Mouse (Mus musculus): ENCODE data around the gene Tppp2. TPM values are rescaled to one million over a fixed set of nuclear protein-coding genes. Genes with fewer than 3 reads are reported as not detected.

Tppp2 gene
- polyA plus RNA-seq, 1 experiment from 2014 or later, result not detected

DNA sequence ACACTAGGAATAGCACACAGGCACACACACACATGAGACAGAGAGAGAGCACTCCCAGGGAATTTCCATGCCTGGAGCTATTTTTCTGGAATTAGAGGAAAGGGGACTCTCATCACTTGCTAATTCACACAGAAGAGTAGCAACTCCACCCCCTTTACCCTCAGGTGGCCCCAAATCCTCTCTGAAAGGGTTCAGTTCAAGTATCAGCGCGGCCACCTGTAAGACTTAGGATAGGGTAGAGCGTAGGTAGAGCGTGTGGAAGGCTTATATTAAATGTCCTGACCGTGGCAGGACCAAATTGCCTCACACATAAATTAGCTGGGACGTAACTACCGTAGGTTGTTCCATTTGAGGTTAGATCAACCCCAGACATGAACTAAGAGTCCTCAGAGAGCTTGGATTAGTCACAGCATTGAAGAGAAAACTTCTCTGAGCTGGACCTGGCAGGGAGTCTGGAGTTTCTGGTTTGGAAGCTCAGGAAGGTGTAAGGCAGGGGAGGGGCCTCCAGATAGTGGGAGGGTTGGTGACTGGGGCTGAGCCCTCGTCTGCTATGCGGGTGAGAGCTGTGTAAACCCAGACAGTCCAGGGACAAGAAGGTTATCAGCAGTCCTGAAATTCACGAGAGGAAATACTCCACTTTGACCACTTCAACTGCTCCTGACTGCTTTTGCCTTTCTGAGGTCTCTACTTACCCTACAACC, 25.0 kb upstream of the Tppp2 start:
- no peak for ATAC-seq (ENCODE audit: extremely low read depth, insufficient number of reproducible peaks, low FRiP score, low TSS enrichment)
- Histone ChIP-seq H3K27ac (replicated peaks) (no peak overlapping the region), H3K9ac (0 out of 2 replicates have a peak overlapping the region, but pooled peaks have one; percentile 28), H3K4me2 (no peak overlapping the region), H3K27me3 (replicated peaks) (no peaks in the 10 kb centered on the region), H3K4me3 (no peak overlapping the region), H3K9me3 (no peaks in the 10 kb centered on the region), H3K4me1 (peaks cover 16% of the 10 kb centered on the region), H3K36me3 (peaks cover 46% of the 10 kb centered on the region)
- 24% methylated on average over 10 of the region's 10 CpGs for WGBS

DNA sequence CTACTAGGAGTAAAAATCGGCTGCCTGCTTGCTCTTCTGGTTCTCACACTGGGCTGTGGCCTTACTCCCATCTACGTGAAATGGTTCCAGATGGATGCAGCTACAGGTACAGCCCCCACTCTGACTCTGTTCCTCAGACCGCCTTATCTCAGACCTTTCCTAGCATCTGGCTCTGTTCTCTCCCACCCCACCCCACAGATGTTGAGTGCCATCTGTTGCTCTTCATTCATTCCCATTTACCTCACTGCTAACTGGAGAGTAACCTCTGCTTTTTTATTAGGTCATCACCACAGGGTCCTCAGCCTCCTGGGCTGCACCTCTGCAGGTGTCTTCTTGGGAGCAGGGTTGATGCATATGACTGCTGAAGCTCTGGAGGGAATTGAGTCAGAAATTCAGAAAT, 24.4 kb upstream of the Tppp2 start:
- WGBS, result 41% methylated on average over 3 of the region's 3 CpGs

DNA sequence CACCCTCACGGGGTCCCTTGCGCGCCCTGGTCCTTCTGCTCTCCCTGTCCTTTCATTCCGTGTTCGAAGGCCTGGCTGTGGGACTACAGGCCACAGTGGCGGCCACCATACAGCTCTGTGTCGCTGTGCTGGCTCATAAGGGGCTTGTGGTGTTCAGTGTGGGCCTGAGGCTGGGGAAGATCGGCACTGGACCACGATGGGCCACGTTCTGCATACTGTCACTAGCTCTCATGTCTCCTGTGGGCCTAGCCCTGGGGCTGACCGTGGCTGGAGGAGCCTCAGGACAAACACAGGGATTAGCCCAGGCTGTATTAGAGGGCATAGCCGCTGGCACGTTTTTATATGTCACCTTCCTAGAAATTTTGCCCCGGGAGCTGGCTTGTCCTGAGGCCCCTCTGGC, 23.2 kb upstream of the Tppp2 start:
- H3K4me1 ChIP-seq, result peaks cover 16% of the 10 kb centered on the region
- H3K9me3 ChIP-seq, result no peaks in the 10 kb centered on the region
- H3K4me3 ChIP-seq, result no peak overlapping the region
- H3K27ac ChIP-seq (replicated peaks), result no peak overlapping the region
- WGBS, result 68% methylated on average over 14 of the region's 14 CpGs
- no peak overlapping the region for H3K4me2 ChIP-seq
- H3K36me3 ChIP-seq, result peaks cover 28% of the 10 kb centered on the region
- no peaks in the 10 kb centered on the region for H3K27me3 ChIP-seq (replicated peaks)
- H3K9ac ChIP-seq, result no peak overlapping the region
- ATAC-seq (ENCODE audit: extremely low read depth, insufficient number of reproducible peaks, low FRiP score, low TSS enrichment), result no peak

More for the DNA sequence above, 24.4 kb upstream of the Tppp2 start:
- H3K27ac ChIP-seq (replicated peaks), result no peak overlapping the region
- ATAC-seq (ENCODE audit: extremely low read depth, insufficient number of reproducible peaks, low FRiP score, low TSS enrichment), result no peak
- H3K36me3 ChIP-seq, result peaks cover 41% of the 10 kb centered on the region
- no peak overlapping the region; the same call in 1 of the 2 replicates for H3K9ac ChIP-seq
- H3K9me3 ChIP-seq, result no peaks in the 10 kb centered on the region
- peaks cover 16% of the 10 kb centered on the region for H3K4me1 ChIP-seq
- H3K4me2 ChIP-seq, result no peak overlapping the region
- no peak overlapping the region for H3K4me3 ChIP-seq
- H3K27me3 ChIP-seq (replicated peaks), result no peaks in the 10 kb centered on the region

DNA sequence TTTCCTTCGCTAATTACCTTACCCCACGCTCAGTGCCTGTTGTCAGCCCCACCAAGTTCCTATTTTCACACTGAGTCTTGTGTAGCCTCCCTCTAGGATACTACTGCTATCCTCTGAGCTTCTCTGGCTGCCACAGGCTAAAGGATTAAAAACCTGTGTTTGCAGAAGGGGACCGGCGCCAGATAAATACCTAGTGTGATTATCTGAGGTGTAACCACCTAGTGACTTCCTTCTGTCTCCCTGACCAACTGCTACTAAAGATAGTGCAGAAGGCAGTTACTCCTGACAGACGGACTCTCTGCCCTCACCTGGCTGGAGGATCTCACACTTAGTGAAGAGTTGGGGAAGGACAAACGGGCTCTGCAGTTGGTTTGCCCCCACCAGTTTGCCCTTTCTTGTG, 22.2 kb upstream of the Tppp2 start:
- WGBS, result 65% methylated on average over 6 of the region's 6 CpGs
- Histone ChIP-seq H3K4me1 (peaks cover 16% of the 10 kb centered on the region), H3K9ac (no peak overlapping the region), H3K27me3 (replicated peaks) (no peaks in the 10 kb centered on the region), H3K4me2 (no peak overlapping the region), H3K4me3 (no peak overlapping the region), H3K36me3 (peaks cover 19% of the 10 kb centered on the region), H3K9me3 (no peaks in the 10 kb centered on the region), H3K27ac (replicated peaks) (no peak overlapping the region)
- ATAC-seq (ENCODE audit: extremely low read depth, insufficient number of reproducible peaks, low FRiP score, low TSS enrichment), result no peak

DNA sequence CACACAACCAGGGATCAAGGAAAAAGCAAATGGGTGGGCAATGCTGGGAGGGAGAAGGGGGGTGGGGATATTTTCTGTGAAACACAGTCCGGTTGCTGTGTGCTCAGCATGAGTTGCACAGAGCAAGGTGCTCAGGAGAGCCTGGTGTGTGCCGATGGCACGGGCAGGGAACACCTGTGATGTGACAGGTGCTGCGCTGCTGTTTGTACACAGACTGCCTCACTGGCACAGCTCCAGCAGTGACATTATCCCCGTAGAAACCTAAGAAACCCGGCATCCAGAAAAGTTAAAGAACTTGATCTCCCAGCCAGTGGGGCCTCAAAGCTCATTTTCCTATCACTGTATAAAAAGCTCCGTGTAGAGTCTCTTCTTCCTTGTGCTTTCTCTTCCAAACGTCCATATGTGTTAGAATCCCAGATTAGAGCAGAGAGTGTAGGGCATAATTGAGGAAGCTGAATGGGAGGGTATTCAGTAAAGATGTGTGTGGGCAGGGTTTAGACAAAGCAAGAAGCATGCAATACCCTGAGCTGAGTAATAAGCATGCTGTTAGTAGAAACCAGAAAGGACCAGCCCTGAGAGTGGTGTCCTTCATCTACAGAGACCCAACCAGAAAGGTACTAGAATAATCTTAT, 21.6 kb upstream of the Tppp2 start:
- no peaks in the 10 kb centered on the region for H3K9me3 ChIP-seq
- no peak overlapping the region for H3K4me2 ChIP-seq
- no peak for ATAC-seq (ENCODE audit: extremely low read depth, insufficient number of reproducible peaks, low FRiP score, low TSS enrichment)
- peaks cover 12% of the 10 kb centered on the region for H3K36me3 ChIP-seq
- 70% methylated on average over 8 of the region's 8 CpGs for WGBS
- no peaks in the 10 kb centered on the region for H3K27me3 ChIP-seq (replicated peaks)
- H3K4me3 ChIP-seq, result no peak overlapping the region
- no peak overlapping the region for H3K9ac ChIP-seq
- H3K4me1 ChIP-seq, result peaks cover 16% of the 10 kb centered on the region
- no peak overlapping the region for H3K27ac ChIP-seq (replicated peaks)

DNA sequence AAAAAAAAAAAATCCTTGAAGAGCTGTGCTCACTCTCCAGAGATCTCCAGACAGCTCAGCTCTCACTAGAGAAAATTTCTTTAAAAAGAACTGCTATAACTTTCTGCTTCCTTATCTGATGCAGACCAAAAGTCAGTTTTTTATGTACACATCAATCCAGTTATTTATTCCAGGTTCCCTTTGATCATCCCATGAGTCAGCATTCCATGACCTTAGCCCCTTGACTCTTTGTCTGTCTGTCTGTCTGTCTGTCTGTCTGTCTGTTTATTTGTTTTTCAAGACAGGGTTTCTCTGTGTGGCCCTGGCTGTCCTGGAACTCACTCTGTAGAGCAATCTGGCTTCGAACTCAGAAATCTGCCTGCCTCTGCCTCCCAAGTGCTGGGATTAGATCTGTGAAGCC, 18.9 kb upstream of the Tppp2 start:
- no peak overlapping the region for H3K9ac ChIP-seq
- peaks cover 3% of the 10 kb centered on the region; the same call in 1 of the 2 replicates for H3K36me3 ChIP-seq
- WGBS, result 87% methylated on average over 1 of the region's 1 CpGs
- H3K4me3 ChIP-seq, result no peak overlapping the region
- no peak for ATAC-seq (ENCODE audit: extremely low read depth, insufficient number of reproducible peaks, low FRiP score, low TSS enrichment)
- no peaks in the 10 kb centered on the region for H3K27me3 ChIP-seq (replicated peaks)
- H3K4me2 ChIP-seq, result no peak overlapping the region
- H3K27ac ChIP-seq (replicated peaks), result no peak overlapping the region
- H3K4me1 ChIP-seq, result peaks cover 14% of the 10 kb centered on the region
- H3K9me3 ChIP-seq, result no peaks in the 10 kb centered on the region

DNA sequence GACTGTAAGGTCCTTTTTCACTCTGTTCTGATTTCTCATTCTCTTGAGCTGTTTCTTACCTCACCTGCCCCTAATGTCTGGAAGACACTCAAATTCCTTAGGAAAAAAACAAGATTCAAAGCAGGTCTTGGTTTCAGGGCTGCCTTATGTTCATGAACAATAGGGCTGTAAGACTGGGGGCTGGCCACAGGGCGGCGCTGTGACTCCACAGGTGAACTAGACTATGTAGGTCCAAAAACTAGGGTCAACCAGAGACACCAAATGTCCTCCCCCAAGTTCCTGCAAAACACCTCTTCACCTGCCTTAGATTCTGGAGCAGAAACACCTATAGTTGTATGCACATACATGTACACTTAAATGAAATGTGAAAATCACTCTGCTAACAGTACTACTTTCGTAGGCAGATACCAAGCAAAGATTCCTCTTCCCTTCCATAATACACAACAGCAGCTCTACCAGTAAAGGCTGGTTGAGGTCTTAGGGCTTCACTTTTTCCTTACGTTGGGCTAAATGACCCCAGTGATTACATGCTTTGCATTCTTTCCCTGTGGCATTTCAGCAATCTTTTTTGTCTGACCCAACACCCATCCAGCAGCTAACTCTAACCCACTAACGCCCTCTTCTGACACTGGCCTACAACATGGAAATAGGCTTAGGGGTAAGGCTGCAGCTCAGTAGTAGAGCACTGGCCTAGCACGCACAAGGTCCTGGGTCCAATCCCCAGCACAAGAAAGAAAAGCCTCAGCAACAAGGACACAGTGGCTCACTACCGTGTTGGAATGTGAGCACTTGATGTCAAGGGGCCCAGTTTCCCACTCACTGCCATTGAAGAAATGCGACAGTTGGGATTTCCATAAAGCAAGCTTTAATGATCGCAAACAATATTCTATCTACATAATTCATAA, 15.2 kb upstream of the Tppp2 start:
- Histone ChIP-seq H3K4me1 (peaks cover 31% of the 10 kb centered on the region), H3K36me3 (peaks cover 33% of the 10 kb centered on the region), H3K4me2 (no peak overlapping the region), H3K27me3 (replicated peaks) (no peaks in the 10 kb centered on the region), H3K9ac (0 out of 2 replicates have a peak overlapping the region, but pooled peaks have one; percentile 29), H3K9me3 (no peaks in the 10 kb centered on the region), H3K27ac (replicated peaks) (peak overlapping the region; percentile 53), H3K4me3 (no peak overlapping the region)
- no peak for ATAC-seq (ENCODE audit: extremely low read depth, insufficient number of reproducible peaks, low FRiP score, low TSS enrichment)
- 44% methylated on average over 9 of the region's 9 CpGs for WGBS

DNA sequence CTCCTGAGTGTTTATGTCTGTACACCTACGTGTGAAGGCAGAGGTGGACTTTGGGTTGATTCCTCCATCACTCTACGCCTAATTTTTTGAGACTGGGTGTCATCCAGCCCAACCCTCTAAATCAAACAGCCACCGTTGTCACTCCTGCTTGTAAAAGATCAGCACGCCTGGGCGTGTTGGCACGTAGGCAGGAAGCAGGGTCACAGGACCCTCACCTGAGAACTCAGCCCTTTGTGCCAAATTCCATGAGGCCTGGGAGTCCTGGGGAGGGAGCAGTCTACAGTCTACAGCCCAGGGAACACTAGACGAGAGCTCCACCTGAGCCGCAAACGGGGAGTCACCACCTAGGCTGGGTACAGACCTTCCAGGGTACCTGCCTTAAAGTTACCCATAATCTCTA, 14.4 kb upstream of the Tppp2 start:
- Histone ChIP-seq H3K27ac (replicated peaks) (0 out of 2 replicates have a peak overlapping the region, but pooled peaks have one; percentile 15), H3K27me3 (replicated peaks) (no peaks in the 10 kb centered on the region), H3K36me3 (peaks cover 40% of the 10 kb centered on the region), H3K4me1 (peaks cover 31% of the 10 kb centered on the region), H3K9me3 (no peaks in the 10 kb centered on the region), H3K4me3 (no peak overlapping the region), H3K9ac (0 out of 2 replicates have a peak overlapping the region, but pooled peaks have one; percentile 24), H3K4me2 (no peak overlapping the region)
- no peak for ATAC-seq (ENCODE audit: extremely low read depth, insufficient number of reproducible peaks, low FRiP score, low TSS enrichment)
- WGBS, result 77% methylated on average over 9 of the region's 9 CpGs

DNA sequence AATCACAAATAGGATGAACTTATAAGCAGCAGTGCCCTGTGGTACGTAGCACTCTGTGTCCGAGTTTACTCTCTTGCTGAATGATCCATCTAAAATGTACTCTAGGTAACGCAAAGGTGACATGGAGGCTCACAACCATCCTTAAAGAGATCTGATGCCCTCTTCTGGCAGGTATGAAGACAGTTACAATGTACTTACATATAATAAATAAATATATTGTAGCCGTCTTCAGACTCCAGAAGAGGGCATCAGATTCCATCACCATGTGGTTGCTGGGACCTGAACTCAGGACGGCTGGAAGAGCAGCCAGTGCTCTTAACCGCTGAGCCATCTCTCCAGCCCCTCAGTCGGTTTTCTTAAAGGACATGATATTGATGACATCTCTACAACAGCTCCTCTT, 13.5 kb upstream of the Tppp2 start:
- H3K9ac ChIP-seq, result no peak overlapping the region
- no peaks in the 10 kb centered on the region for H3K9me3 ChIP-seq
- no peak overlapping the region for H3K27ac ChIP-seq (replicated peaks)
- no peak overlapping the region for H3K4me3 ChIP-seq
- peaks cover 31% of the 10 kb centered on the region for H3K4me1 ChIP-seq
- WGBS, result 67% methylated on average over 7 of the region's 7 CpGs
- H3K36me3 ChIP-seq, result peaks cover 49% of the 10 kb centered on the region
- H3K27me3 ChIP-seq (replicated peaks), result no peaks in the 10 kb centered on the region
- H3K4me2 ChIP-seq, result no peak overlapping the region
- no peak for ATAC-seq (ENCODE audit: extremely low read depth, insufficient number of reproducible peaks, low FRiP score, low TSS enrichment)

DNA sequence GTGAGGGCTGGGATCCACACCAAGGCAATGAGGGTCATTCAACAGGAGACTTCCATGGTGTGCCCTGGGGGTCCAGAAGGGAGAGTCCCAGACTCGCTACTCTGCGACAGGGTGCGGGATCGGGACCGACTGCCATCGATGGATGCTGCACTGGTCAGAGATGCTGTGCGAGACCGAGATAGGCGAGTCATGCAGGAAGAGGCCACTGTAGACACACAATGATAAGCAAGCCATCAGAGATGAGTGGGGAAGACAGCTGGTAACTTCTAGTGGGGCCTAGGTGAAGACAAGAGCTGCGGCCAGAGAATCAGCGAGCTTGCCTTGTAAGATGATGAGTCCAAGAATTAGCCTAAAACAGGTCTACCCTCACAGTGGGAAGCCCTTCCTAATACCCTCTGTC, 12.1 kb upstream of the Tppp2 start:
- H3K4me3 ChIP-seq, result no peak overlapping the region
- H3K9me3 ChIP-seq, result no peaks in the 10 kb centered on the region
- WGBS, result 69% methylated on average over 11 of the region's 11 CpGs
- no peak overlapping the region for H3K4me2 ChIP-seq
- no peak overlapping the region for H3K9ac ChIP-seq
- H3K4me1 ChIP-seq, result peaks cover 31% of the 10 kb centered on the region
- H3K36me3 ChIP-seq, result peaks cover 63% of the 10 kb centered on the region
- no peak overlapping the region for H3K27ac ChIP-seq (replicated peaks)
- H3K27me3 ChIP-seq (replicated peaks), result no peaks in the 10 kb centered on the region
- no peak for ATAC-seq (ENCODE audit: extremely low read depth, insufficient number of reproducible peaks, low FRiP score, low TSS enrichment)

DNA sequence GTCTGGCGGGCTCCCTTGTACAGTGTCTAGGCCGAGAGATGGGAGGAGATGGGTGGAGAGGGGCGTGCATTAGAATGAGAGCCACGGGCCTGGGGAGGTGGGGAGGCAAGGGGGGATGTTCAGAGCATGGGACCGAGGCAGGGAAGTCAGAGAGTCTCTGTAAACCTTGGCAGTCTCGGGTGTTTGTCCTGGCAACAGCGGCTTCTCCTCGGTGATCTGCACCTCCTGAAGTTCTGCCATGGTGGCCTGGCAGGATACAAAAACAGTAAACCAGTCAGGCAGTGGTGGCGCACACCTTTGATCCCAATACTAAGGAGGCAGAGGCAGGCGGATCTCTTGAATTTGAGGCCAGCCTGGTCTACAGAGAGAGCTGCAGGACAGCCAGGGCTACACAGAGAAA, 6.9 kb upstream of the Tppp2 start:
- no peak for ATAC-seq (ENCODE audit: extremely low read depth, insufficient number of reproducible peaks, low FRiP score, low TSS enrichment)
- Histone ChIP-seq H3K27ac (replicated peaks) (no peak overlapping the region), H3K9ac (no peak overlapping the region; the same call in 1 of the 2 replicates), H3K4me2 (peak overlapping the region; percentile 99), H3K9me3 (no peaks in the 10 kb centered on the region), H3K4me1 (peaks cover 46% of the 10 kb centered on the region), H3K27me3 (replicated peaks) (no peaks in the 10 kb centered on the region), H3K36me3 (peaks cover 53% of the 10 kb centered on the region), H3K4me3 (peak overlapping the region; percentile 71; the same call in 1 of the 2 replicates)
- 85% methylated on average over 10 of the region's 10 CpGs for WGBS
